Mouse (Mus musculus) CD4-positive, CD25-positive, alpha-beta regulatory T cell, adult 2 months (primary cell): Measurements from ENCODE around the gene Plin5.

Experiments
- DNase-seq: peaks from one replicate; pipeline ENCODE4 v3.0.0-alpha.2; 2012; ENCODE audit warnings: low read depth, low spot score

Gene Plin5

DNA sequence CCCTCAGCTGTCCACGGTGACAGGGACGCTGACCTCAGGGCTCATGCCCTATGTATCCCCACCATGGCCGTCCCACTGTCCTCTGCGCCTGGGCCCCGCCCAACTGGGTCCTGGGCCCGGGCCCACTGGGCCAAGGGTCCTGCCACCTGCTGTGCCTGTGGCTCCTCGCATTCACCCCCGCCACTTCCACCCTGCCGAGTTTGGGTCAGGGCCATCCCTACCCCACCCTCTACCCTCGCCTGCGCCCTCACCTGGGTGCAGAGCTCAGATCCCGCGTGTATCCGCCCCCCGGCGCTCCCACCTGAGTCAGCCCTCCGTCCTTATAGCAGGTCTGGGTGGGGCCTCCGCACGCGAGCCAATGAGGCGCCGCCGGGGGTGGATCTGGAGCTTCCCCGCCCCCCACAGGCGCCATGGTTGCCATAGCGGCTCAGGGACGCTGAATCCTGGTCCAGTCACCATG is at the start of gene Plin5:
Gene Plin5 (minus strand): TSS at position 346 of the 460 bp plus-strand sequence.
- no peak for DNase-seq

DNA sequence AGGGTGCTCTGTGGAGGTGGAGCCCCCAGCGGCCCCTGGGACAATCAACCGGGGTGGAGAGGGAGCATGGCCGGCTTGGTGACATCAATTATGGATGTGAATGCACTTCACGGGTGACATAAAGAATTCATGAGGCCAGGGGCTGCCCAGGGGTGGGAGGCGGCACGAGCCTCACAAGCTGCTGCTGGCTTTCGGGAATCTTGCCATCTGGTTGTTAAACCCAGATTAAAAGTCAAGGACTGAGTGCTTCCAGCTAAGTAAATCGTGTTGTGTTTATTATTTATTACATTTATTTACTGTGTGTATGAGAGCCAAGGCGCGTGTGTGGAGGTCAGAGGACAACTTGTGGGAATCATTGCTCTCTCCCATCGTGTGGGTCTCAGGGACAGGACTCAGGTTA is 48.3 kb upstream of the Plin5 start:
- no peak for DNase-seq

DNA sequence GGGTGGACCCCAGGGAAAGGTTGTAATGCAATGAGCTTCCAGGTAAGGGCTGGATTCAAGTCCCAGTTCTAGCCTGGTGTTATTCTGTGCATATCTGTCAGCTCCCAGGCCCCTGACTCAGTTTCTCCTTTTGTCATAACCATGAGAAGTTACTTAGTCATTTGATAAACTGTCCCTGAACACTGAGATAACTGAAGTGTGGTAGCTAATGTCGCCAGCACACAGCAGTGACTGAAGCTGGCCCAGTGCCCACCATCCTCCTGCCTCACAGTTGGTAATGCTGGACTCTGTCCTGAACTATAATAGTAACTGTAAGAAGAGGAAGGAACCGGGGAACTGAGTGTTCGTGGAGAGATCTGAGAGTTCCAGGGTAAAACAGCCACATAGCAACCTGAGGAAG is 47.1 kb upstream of the Plin5 start:
- DNase-seq = no peak

DNA sequence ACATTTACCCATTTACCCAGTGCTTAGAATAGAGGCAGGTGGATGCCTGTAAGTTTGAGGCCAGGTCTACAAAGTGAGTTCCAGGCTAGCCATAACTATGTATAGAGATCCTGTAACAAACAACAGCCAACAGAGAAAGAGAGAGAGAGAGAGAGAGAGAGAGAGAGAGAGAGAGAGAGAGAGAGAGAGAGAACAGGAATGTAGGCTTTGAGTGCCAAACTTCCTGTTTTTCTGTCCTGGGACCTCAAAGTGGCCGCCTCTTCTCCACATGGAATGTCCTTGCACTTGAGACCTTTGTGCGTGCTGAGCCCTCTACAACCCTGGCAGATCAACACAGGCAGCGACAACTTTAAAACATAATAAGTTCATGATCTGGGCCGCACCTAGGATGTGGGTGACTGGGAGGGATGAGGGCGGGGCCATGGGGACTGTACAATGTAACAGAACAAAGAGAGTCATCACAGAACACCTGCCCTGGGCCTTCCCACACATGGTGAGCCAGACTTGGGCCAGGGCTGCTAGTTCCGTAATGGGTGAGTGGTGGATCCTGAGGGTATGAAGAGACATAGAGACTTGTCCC is 46.2 kb upstream of the Plin5 start:
- DNase-seq = peak; percentile 89

DNA sequence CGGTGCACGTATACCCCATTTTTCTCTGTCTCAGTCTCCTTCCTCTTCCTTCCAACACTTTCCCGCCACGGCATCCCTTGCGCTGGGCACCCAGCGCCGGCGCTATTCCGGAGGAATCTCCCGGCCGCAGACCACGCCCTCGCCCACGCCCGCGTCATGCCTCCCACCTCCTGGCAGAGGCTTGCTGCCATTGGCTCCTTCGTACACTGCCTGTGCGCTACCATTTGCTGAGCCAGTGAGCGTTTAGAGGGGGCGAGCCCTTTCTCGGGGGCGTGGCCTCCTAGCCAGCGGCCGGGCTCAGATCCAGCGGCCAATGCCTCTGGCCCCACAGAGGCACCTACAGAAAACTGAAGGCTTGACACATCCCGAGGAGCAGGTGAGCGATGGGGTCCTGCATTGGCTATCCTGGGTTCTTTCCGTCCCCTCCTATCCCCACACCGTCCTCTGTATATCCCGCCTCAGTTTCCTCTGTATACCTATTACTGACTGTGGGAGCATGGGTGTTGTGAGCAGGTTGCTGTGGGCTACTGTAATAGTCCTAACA is 44.9 kb upstream of the Plin5 start, which contains the start of gene Tnfaip8l1:
Gene Tnfaip8l1 (plus strand): TSS at position 247 of the 544 bp plus-strand sequence.
- peak; percentile 96 for DNase-seq

DNA sequence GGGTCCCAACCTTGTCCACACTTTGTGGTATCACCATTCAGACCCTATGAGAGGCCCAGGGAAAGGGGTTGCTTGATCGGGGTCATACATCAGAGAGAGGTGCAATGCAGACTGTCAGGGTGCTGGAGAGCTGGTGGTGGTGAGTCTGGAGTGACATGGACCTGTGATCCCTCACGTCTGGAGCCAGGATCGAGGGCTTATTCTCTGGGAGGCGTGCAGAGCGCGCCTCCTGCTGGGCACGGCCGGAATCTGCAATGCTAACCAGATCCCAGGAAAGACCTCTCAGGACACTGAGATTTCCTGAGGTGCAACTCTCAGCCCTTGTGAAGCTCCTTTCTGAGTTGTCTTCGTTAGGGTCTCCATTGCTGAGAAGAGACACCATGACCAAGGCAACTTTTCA is 42.3 kb upstream of the Plin5 start:
- DNase-seq = peak; percentile 68

DNA sequence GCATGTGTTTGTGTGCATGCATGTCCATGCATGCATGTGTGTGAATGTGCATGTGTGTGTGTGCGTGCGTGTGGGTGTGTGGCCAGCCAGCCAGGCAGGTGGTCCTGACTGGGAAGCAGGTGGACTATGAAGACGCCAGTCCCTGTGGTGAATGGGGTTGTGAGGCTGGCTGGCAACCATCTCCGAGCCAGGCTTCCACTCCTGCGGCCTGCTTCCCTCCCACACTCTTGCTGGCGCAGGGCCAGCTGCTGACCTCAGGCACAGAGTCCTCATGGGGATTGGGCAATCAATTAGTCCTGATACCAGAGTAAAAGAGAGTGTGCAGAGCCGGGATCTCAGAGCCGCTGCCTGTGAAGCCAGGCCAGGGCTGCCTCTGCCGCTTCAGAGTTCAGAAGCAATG is 36.2 kb upstream of the Plin5 start:
- DNase-seq = no peak

DNA sequence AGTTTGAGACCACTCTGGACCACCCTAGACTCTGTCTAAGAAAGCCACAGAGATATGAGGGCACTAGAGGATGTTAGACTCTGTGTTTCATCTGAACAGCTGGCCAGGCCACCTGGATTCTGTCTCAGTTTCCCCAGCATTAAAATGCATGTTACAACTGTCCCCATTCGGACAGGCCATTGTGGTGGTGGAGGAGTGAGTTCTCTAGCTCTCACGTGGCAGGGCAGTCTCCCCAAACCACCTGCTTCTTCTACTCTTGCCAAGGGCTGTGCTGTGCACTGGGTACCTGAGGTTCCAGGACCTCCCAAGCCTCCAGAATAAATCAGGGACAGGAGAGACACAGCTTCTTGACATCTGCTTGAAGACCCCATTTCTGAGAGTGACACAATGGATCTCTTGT is 32.5 kb upstream of the Plin5 start:
- DNase-seq = no peak

DNA sequence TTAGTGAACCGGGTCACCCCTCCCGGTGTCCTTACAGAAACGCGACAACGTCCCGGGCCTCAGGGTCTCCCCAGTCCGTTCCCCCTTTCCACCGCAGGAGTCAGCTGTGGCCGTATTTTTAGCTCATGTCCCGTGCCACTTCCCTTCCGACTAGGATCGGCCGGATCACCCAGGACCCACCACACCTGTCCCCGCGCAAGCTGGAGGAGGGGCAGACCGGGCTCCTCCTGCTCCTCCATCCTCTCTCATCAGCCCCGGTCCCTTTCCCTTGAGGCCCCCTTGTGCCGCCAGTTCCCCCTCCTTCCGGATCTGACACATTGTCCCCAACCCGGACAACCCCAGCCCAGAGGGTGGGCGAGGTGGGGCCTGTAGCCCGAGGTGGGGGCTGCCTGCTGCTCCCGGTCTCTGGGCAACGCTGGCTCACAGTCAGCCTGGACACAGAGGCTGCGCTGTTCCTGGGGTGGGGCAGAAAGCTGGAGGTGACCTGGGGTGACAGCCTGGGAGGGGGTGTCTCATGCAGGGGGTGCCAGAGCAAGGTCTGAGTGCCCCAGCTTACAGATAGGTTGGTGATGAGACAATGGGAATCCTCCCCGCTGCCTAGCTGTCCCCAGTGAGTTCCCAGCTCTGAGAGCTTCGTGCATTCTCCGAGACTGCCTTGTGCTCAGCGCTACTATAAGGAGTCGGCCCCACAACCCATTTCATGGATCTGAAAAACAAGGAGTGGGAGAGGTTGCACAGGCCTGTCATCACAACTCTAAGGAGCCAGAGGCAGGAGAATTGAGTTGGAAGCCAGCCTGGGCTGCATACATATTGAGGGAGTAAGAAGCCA is 31.6 kb upstream of the Plin5 start:
- no peak for DNase-seq

DNA sequence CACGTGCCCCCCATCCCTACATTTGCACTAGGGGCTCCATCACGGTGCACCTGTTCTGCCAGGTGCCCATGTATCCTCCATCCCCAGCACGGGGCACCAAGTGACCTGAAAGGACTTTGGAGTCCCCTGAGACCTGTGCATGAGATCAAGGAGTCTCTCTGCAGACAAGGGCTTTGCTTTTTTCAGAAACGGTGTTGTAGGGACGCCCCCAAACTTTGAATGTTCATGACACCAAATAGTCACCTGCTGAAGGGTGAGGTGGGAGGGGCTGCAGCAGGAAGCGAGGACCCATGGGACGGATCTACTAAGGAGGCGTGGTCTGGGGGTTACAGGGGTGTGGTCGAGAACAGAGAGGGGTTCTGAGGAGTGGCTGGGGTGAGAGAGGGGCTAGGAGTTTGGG is 30.9 kb upstream of the Plin5 start:
- DNase-seq = no peak

DNA sequence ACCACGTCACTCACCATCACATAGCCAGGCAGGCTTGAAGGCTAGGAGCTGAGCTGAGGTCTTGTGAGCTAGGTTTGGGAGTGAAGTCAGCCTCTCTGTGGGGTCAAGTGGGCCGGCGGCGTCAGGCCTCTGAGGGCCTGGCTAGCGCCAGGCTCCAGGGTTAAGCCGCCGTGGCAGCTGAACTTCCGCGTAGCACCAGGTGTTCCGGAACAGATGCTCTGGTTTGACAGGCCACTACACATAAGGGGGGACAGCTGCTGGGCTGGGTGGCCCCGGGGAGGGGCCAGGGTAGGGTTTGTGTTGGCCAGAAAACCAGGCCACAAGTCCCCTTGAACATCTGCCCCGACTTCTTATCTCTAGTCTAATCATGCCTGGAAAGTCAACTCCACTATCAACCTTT is 30.0 kb upstream of the Plin5 start:
- DNase-seq = no peak

DNA sequence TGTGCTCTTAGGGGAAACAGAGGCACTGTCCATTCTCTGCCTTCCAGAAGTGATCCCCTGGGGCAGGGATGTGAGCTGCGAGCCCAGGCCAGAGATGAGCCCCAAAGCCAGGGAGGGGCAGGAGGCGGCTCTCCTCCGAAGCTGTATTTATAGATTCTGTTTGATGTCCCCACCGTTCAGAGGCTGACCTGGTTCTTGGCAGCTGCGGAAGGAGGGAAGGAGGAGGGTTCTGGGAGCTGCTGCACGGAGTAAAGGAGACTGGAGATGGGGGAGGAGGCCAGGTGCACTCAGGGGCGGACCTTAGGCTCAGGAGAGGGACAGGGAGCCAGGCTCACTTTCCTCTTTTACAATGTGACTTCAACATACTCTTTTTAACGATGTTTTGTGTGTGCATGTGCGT is 28.7 kb upstream of the Plin5 start:
- DNase-seq = no peak

DNA sequence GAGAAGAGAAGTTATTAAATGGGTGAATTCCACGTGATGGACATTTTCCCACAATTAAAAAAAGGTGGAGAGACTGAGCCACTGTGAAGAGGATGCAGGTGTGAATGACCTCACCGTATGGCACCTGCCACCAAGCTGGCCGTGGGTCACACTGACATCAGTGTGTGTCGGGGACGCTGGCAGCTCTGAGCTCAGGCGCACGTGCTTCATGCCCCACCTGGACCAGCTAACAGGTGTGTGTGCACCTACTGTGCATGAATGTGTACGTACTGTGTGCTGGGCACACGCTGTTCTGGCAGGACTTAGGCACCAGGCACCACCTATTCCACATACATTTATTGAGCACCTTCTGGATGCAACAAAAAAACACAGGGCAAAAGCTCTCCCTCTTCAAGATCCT is 27.1 kb upstream of the Plin5 start:
- DNase-seq = no peak

DNA sequence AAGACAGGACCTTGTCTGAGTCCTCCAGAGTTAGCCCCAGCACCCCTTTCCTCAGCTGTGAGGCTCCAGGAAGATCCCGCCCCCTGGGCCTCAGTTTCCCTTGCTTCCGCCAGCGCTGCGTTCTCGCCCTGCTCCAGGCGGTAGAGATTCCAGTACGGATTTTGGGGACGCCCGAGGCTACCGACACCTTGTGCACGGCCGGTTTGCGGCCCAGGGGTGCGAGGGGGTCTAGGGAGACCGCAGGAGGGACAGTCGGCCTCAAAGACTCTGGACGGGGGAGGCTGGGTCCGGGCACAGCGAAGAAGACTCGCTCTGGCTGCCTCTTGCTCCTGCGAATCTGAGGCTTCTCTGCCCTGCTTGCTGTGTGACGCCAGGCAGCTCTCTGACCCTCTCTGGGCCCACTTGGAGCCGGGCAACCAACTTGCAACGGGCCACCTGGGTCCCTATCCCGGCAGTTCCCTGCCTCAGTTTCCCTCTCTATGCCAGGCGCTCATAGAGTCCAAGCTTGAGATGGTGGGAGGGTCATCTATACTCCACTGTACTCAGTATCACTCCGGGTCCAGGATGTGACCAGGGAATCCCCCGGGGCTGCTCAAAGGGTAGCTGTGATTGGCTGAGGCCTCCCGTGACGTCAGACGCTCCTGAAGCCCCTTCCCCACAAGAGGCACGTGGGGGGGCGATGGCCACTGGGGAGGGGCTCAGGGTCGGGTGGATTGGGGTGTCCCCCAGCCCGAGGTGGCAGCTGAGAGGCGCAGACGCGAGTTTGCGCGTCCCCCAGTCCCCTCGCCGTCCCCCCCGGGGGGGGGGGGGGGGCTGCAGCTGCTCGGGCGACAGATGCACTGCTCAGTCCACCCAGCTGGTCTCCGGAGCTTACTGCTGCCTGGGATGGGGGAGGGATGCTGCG is 24.6 kb upstream of the Plin5 start:
- DNase-seq = no peak

DNA sequence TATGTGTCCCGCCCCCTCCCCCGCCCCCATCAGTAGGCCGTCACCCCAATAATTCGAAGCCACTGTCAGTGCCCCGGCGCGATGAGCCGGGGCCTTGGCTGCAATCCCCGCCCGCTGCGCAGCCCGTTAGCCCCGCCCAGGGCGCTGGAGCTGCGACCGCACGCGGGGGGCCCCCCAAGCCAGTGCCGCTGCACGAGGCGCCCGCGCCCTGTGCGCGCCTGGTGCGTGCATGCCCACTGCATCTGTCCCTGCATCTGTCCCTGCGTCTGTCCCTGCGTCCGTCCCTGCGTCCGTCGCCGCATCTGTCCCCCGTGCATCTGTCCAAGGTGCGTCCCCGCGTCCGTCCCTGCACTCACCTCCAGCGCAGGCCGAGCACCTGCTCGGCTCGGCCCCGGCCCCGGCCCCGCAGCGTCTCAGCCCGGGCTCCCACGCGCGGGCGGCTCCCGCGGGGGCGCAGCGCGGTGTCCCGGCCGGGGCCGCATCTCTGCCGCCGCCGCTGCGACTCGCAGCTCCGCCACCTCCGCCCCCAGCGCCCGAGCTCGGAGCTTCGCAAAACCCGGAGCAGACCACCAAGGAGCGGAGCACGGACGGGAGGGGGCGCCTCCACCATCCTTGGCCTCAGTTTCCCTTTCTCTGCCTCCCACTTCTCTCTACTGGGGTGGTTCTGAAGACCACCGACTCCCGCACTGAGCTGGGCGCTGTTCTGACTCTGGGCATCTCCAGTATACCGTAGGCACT is 22.6 kb upstream of the Plin5 start, which contains the start of gene Sema6b:
Gene Sema6b (minus strand): TSS at position 486 of the 738 bp plus-strand sequence.
- peak; percentile 54 for DNase-seq

DNA sequence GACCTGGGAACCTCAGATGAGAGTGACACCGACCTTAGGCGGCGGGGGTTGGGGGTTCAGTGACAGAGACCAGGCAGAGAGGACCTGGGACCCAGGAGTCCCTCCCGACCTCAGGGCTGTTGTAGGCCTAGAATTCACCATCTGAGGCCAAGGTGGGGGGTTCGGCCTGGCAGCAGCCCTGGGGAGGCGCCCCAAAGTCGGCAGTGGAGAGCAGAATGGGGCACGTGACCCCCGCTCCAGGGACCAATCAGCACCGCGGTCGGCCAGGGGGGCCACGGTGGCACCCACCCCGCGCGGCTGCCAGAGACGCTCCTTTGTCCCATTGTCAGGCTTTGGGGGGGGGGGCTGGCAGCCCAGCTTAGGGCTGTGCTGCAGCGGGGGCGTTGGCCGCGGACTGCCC is 22.0 kb upstream of the Plin5 start:
- DNase-seq = no peak

DNA sequence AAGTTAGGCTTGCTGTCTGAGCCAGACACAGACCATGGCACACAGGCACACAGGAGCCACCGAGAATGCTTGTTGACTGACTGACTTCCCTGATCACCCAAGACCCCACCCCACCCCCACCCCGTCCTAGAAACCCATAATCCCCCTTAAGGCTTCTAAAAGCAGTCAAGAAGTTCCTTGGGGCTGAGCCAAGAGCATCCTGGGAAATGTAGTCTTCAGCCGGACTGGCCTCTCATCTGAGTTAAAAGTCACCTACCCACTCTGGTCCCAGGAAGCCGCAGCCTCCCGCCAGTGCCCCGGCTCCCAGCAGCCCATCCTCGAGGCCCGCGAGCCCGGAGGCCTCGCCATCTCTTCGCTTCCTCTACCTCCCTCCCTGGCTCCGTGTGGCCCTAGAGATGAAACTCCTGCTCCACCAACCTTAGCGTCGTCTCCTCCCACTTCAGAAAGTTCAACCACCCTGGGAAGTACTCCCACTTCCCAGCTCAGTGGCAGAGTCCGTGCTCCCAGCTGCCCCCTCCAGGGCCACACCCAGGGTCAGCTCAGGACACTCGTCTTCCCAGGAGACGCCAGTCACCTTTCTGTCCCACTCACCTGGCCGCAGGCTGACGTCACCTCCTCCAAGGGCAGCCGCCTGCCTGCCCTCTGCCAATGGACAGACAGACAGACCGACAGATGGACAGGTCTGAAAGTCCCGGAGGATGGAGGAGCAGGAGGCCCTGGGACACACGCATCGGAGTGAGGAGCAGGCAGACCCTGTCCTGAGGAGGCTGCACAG is 20.6 kb upstream of the Plin5 start:
- DNase-seq = no peak

DNA sequence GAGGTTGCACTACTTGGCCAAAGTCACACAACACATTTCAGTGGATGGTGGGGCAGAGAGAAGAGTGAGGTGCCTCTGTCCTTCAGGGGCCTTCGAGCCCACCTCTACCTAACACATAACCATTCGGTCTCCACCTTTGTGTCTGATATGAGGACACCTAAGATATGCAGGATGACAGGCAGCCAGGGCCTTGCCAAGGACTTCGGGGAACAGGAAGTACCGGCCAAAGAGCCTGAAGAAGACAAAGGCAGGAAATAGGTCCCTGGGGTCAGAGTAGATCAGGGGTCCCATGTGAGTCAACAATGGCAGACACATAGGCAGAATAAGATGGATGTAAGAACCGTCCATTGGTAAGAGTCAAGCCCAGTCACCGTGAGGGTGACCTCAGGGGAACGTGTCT is 19.2 kb upstream of the Plin5 start:
- no peak for DNase-seq

DNA sequence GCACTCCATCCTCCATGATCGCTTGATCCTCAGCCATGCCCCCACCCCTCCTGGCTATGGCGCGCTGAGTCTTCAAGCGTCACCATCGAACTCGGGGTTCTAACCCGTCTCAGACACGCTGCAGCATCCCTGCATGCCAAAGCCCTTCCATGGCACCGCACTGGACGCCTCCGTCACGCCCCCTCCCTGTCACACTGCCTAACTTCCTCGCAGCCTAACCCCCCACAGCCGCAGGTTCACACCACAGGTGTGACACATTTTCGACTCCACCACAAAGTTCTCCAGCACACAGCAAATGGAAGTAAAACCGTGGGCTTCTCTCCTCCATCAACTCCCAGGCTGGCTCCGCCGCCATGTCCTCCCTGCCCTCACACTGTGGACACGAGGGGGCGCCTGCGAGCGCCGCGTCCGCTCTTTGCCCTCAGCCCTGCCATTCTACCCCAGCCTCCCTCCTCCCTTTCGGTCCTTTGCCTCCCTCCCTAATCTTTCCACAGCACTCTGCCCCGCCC is 17.1 kb upstream of the Plin5 start:
- DNase-seq = peak; percentile 89
